Mouse (Mus musculus) ES-Bruce4 (cell line): Measurements from ENCODE around the gene Pin1.

Experiments used
- CTCF ChIP-seq: IDR thresholded peaks from one replicate; pipeline ENCODE4 v1.8.1; 2011; ENCODE audit warnings: low read depth, low read length
- POLR2A ChIP-seq: IDR thresholded peaks from one replicate; pipeline ENCODE4 v1.8.1; 2011; ENCODE audit warnings: low read length; ENCODE audit not compliant: insufficient read depth

- no peak for TF ChIP-seq POLR2A
- TF ChIP-seq CTCF, result no peak
Measured at GRCm38 (mm10) chr9:20636790-20637189, 15.1 kb upstream of the Pin1 start.
